Mouse (Mus musculus) v-Abl transformed pro-B cells (cell line): ENCODE measurements around the gene Hdc.

Experiments used
- in situ Hi-C, 2 experiments: fragments of 400-800 bp; cut with MboI; formaldehyde crosslinking; loops; one replicate each; pipeline ENCODE4 v1.15.1; 2025; ENCODE audit not compliant: unreplicated experiment in 2 of 2

The Hdc gene

GRCm38 (mm10) chr2:126560094-126560493 lies 59.0 kb downstream of the Hdc start:
- in situ Hi-C loops, result no loop called here

DNA sequence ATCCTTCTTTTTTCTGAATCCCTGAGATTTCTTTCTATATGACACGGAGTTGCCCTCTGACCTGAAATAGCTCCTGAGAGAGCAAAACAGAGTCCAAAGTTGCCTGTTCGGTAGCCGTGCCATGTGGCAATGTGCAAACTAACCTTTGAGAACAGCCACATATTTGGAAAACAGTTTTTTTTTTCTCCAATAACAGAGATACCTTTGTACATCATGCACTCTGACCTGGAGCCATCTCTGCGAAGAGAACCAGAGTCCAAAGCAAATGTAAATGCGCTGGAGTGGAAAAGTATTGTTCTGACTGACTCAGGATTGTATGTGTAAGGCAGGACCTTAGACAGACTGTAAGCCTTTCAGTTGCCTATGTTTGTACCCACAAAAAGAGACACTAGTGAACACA lies 63.6 kb downstream of the Hdc start:
- in situ Hi-C loops, result no loop called here

GRCm38 (mm10) chr2:126553291-126553639 lies 65.8 kb downstream of the Hdc start:
- in situ Hi-C loops, result no loop called here

DNA sequence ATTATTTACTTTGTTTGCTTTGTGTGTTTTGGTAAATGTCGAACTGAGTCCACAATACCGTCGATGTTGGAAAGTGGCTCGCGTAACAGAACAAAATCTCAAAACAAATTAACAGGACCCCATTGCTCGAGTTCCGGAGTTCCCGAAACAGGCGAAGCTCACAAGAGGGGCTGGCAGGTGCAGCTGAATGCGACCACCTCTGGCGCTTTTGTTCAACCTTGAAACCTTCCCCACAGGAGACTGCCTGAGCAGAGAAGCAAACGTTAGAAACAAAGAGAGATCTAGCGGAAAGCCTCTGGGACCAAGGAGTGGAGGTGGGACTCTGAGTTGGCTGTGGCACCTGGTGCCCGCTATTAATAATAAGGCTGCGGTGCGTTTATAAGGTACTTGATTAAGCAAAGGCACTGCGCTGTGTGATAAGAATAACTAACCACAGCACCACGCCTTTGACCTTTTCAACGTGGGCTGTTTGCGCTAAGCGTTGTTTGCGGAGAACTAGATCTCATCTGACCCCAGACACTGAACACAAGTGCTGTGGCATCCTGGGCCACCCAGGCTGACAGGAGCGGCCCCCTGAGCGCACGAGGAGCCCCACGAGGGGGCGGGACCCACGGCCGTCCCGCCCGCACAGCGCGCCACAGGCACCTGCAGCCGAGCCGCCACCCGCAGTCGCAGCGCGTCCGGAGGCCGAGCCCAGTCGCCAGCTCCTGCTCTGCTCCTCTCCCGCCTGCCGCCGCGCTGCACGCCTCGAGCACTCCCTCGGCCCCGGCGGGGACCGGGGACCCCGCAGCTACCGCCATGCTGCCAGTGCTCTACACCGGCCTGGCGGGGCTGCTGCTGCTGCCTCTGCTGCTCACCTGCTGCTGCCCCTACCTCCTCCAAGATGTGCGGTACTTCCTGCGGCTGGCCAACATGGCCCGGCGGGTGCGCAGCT lies 66.5 kb downstream of the Hdc start, which contains the start of gene Slc27a2:
TSS of gene Slc27a2 (plus strand) at position 51 of the 934 bp plus-strand sequence.
- in situ Hi-C loops, result no loop called here

DNA sequence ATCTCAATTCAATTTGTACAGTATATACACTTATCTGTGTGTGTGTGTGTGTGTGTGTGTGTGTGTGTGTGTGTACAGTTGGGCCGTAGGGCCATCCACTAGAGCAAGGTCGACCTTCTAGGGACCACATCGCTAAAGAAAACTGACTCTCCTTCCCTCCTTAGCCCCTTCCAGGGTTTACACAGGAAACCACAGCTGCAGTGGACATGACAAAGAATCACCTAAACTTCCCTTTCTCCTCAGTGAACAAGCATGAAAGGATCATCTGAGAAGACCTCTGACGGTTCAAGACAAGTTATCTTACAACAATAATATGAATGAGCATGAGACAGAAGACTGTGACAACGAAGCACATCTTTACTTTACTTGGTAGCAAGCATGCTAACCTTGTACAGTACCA lies 67.2 kb downstream of the Hdc start:
- in situ Hi-C loops, result no loop called here

DNA sequence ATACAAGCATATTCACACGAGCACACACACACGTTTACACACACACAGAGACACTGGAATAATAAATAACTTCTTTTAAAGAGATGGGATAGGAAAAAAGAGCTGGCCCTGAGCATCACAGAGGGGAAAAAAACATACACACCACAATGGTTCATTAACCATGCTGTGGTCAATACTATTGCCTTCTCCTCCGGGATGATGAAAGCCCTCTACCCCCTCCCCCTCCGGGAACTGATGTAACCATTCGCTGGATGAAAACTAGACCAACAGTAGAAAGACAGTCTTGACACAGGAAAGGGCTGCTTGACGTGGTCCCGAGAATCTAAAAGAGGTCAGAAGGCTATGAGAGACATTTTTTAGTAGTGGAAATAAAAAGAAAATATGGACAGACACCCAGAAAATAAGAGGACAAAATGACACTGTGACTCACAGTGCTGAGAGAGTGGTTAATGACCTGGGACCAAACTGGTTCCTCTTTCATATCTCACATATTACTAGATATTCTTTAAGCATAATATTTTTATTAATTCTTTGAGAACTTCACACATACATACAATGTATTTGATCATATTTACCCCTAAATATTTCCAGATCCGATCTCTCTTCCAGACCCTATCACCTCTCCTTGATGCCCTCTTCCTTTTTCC lies 67.7 kb downstream of the Hdc start:
- in situ Hi-C loops, result no loop called here

DNA sequence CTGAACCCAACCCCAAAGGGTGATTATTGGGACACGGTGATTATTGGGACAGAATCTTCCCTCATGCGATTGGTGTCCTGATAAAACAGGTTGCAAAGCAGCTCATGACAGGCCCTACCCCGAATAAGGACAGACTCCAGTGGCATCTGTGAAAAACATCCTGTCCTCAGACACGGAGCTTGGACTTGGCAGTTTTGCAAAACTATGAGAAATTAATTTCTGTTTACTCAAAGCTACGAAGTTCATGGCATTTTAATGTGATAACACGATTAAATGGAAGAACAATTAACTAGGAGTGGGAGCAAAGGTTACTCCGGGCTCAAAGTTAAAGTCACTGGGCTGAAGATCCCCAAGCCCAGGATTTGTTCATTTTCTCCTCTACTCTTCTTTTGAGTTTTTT lies 69.4 kb downstream of the Hdc start:
- in situ Hi-C loops, result no loop called here

GRCm38 (mm10) chr2:126546392-126546791 lies 72.7 kb downstream of the Hdc start:
- in situ Hi-C loops, result no loop called here

DNA sequence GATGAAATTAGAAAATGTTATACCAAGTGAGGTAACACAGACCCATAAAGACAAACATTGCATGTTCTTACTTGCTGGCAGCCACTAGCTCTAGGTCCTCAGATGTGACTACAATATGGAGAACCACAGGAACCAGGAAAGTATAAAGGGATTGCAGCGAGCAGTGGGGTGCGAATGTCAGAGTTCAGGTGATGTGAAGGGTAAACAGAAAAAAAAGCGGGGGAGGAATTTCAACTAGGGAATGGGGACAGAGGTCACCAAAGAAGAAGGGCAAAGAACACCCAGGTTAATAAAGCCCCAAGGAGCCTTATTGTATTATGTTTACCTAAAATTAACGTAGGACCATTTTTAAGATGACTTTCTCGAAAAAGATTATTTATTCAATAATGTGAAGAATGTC lies 73.8 kb downstream of the Hdc start:
- in situ Hi-C loops, result no loop called here
